Mouse (Mus musculus) testis, adult 2 months (tissue): ENCODE measurements around the gene Ap1ar.

Experiments
- CTCF ChIP-seq: fragments of 200-500 bp; IDR thresholded peaks from 2 replicates; pipeline ENCODE4 v1.5.1; 2012; ENCODE audit warnings: low read depth, mild to moderate bottlenecking, inconsistent platforms, low read length, moderate library complexity; ENCODE audit not compliant: control insufficient read depth, insufficient read depth, insufficient replicate concordance
- POLR2A ChIP-seq: fragments of 200-500 bp; IDR thresholded peaks from 2 replicates; pipeline ENCODE4 v1.6.1; 2012; ENCODE audit warnings: low read depth, mild to moderate bottlenecking, inconsistent platforms, low read length, moderate library complexity; ENCODE audit not compliant: control insufficient read depth

DNA sequence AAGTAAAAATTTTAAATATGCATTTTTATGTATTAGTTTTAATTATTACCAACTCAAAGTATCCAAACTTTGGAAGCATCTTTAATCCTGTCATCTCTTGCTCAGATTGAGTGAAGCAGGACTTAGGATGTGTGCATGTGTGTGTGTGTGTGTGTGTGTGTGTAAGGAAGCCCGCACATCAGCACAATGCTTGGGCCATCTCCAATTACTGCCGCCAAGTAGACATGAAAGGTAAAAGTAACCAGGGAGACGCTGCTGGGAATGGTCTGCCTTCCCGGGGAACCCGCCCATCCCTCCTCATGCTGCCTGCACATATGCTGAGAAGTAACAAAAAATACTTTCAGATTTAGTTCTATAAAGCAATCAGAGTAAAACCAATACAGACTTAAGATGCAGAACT lies 29.5 kb downstream of the Ap1ar start:
- TF ChIP-seq CTCF (no peak), POLR2A (no peak)
